Mouse (Mus musculus) neural tube, embryonic 15.5 days (tissue): ENCODE measurements around the gene Sh3bp4. TPM values are rescaled to one million over a fixed set of nuclear protein-coding genes. Genes with fewer than 3 reads are reported as not detected.

Source experiments
- ATAC-seq: fragments of 200-750 bp; cut with Nextera tagmentation; 2 replicates; pipeline ENCODE4 v1.8.0; 2017; ENCODE audit warnings: mild to moderate bottlenecking, moderate TSS enrichment, moderate library complexity; ENCODE audit not compliant: low FRiP score
- H3K27ac ChIP-seq: fragments of 300-500 bp; sonication (generic); replicated peaks from 2 replicates; pipeline ENCODE4 v1.5.1; 2015; ENCODE audit warnings: mild to moderate bottlenecking, inconsistent platforms
- H3K27me3 ChIP-seq: fragments of 300-500 bp; sonication (generic); replicated peaks from 2 replicates; pipeline ENCODE4 v1.6.1; 2015; ENCODE audit warnings: inconsistent platforms
- H3K36me3 ChIP-seq: fragments of 300-500 bp; sonication (generic); 2 replicates; pipeline ENCODE4 v1.6.1; 2015; ENCODE audit warnings: inconsistent platforms
- H3K4me1 ChIP-seq: fragments of 300-500 bp; sonication (generic); 2 replicates; pipeline ENCODE4 v1.6.1; 2015; ENCODE audit warnings: inconsistent platforms
- H3K4me2 ChIP-seq: fragments of 300-500 bp; sonication (generic); 2 replicates; pipeline ENCODE4 v1.6.1; 2015; ENCODE audit warnings: inconsistent platforms, mild to moderate bottlenecking, moderate library complexity
- H3K4me3 ChIP-seq: fragments of 300-500 bp; sonication (generic); replicated peaks from 2 replicates; pipeline ENCODE4 v1.5.1; 2015; ENCODE audit warnings: mild to moderate bottlenecking, inconsistent platforms
- H3K9ac ChIP-seq: fragments of 300-500 bp; sonication (generic); replicated peaks from 2 replicates; pipeline ENCODE4 v1.6.1; 2015; ENCODE audit warnings: mild to moderate bottlenecking, inconsistent platforms
- H3K9me3 ChIP-seq: fragments of 300-500 bp; sonication (generic); replicated peaks from 2 replicates; pipeline ENCODE4 v1.6.1; 2016; ENCODE audit warnings: inconsistent platforms
- WGBS: fragments of 180-500 bp; shearing (Covaris S2); methylation state at CpG from one replicate; pipeline ENCODE4 v1.1.7; 2015; ENCODE audit warnings: mixed read lengths; 5-methylcytosine and 5-hydroxymethylcytosine counted together
- polyA plus RNA-seq: library from polyadenylated mRNA; unstranded; fragments of >200 nt; fragmentation: Nextera tagmentation; extraction: Ambion mirVana; gene quantifications from 2 replicates; pipeline ENCODE4 v1.2.1, GENCODE M21; 2015

Sh3bp4 gene
- polyA plus RNA-seq, 1 experiment from 2014 or later = 14.2 TPM

DNA sequence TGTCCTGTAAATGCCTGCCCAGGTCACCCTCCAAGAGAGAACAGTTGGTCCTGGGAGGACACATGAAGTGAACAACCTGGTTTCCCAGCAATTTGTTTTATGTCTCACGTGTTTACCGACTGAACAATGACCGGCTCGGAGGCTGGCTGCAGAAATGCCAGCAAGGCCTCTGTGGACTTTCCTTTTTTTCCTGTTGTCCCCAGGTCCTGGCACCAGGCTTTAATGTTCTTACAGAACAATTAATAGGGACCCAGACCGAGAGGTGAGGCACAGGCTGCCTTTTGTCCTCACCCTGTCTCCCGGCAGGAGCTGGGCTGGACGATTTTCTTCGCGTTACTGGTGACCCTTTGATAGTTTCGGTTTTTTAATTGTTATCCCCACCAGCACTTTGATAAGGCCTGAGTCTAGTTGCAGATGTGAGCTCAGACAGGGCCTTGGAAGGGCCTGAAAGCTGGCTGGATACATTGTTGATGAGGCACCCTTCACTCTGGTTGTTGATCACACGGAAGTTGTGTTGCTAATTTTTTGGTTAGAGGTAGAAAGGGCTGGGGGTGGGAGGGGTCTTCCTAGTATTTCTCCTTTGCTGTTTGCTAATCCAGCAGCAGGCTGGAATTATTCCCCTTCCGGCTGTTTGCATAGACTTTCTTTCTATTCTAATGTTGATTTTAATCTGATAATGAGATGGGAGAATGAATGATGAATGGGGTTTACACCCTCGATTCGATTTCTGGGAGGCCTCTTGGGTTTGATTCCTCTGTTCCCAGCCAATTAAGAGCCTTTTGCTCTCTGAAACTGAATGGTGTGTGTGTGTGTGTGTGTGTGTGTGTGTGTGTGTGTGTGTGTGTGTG lies 2.2 kb downstream of the Sh3bp4 start:
- Histone ChIP-seq H3K9me3 (no peaks in the 10 kb centered on the region), H3K4me3 (peak overlapping the region; percentile 94), H3K27me3 (no peaks in the 10 kb centered on the region), H3K36me3 (no peaks in the 10 kb centered on the region), H3K9ac (peak overlapping the region; percentile 85), H3K4me2 (peak overlapping the region; percentile 82), H3K27ac (peak overlapping the region; percentile 87), H3K4me1 (peaks cover 54% of the 10 kb centered on the region)
- ATAC-seq = no peak
- 7% methylated on average over 14 of the region's 14 CpGs for WGBS

GRCm38 (mm10) chr1:89073291-89073846 lies 3.2 kb downstream of the Sh3bp4 start:
- Histone ChIP-seq H3K27ac (no peak overlapping the region), H3K4me3 (peak overlapping the region; percentile 94), H3K9ac (no peak overlapping the region), H3K4me1 (peaks cover 56% of the 10 kb centered on the region), H3K4me2 (peak overlapping the region; percentile 82), H3K27me3 (no peaks in the 10 kb centered on the region), H3K36me3 (no peaks in the 10 kb centered on the region), H3K9me3 (no peaks in the 10 kb centered on the region)
- no peak for ATAC-seq
- WGBS = 54% methylated on average over 5 of the region's 5 CpGs

DNA sequence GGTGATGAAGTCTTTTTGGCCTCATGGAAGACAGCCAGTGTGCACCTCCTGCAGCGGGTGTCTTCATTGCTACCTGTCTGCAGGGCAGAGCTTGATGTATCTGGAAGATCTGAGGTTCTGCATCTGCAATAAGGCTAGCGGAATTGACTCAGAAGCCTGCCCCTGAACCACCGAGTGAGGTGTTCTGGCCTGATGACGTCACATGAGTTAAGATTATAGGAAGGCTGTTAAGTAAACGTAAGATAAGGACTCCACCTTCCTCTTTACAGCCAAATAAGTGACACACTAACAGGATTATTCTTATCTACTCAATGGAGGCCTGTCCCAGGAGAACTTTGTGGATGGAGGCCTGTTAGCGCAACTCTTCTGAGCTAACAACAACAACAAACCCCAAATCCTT lies 4.5 kb downstream of the Sh3bp4 start:
- WGBS = 77% methylated on average over 6 of the region's 6 CpGs
- Histone ChIP-seq H3K27ac (no peak overlapping the region), H3K4me2 (no peak overlapping the region), H3K4me1 (peaks cover 47% of the 10 kb centered on the region), H3K27me3 (no peaks in the 10 kb centered on the region), H3K4me3 (no peak overlapping the region), H3K9me3 (no peaks in the 10 kb centered on the region), H3K9ac (no peak overlapping the region), H3K36me3 (no peaks in the 10 kb centered on the region)
- no peak for ATAC-seq

GRCm38 (mm10) chr1:89075120-89075519 lies 4.9 kb downstream of the Sh3bp4 start:
- 71% methylated on average over 8 of the region's 8 CpGs for WGBS

DNA sequence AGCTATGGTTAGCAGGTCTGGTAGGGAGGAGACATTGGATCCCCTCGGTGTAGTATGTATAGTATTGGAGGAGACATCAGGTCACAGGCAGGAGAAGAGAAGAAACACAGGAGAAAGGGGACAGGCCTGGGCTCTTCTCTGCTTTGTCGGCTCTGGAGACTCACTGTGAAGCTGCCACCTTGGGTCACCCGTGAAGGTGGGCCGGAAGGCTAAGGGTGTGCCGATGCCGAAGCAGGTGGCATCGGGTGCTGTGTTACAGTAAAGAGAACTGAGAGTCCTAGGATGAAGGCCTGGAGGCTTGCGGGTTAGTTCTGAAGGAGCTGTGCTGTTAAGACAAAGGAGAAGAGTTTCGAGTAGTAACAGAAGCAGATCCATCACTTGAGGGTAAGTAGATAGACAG lies 6.6 kb downstream of the Sh3bp4 start:
- Histone ChIP-seq H3K9ac (no peak overlapping the region), H3K27me3 (no peaks in the 10 kb centered on the region), H3K9me3 (no peaks in the 10 kb centered on the region), H3K4me1 (peaks cover 58% of the 10 kb centered on the region), H3K4me3 (no peak overlapping the region), H3K4me2 (no peak overlapping the region), H3K27ac (no peak overlapping the region), H3K36me3 (no peaks in the 10 kb centered on the region)
- 82% methylated on average over 9 of the region's 9 CpGs for WGBS
- no peak for ATAC-seq

More at GRCm38 (mm10) chr1:89075120-89075519, 4.9 kb downstream of the Sh3bp4 start:
- Histone ChIP-seq H3K27ac (no peak overlapping the region), H3K9ac (no peak overlapping the region), H3K4me1 (peaks cover 47% of the 10 kb centered on the region), H3K27me3 (no peaks in the 10 kb centered on the region), H3K9me3 (no peaks in the 10 kb centered on the region), H3K36me3 (no peaks in the 10 kb centered on the region), H3K4me2 (no peak overlapping the region), H3K4me3 (no peak overlapping the region)
- ATAC-seq = no peak

DNA sequence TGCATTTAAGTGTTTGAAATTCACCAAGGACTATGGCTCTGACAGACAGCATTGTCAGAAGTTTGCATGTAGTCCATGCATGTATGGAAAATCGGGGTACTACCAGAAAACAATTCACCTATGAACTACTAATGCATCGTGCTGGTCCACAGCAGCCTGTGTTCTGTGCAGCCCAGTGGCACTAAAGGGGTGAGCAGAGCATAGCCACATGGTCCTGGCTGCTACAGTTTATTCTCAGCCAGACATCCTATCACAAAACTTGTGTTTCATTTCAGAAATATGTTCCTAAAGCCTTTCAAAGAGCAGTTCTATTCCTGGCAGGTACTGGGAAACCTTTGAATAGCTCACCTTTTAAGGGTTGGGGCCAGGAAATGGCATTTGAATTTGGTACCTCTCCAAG lies 8.0 kb downstream of the Sh3bp4 start:
- no peak overlapping the region for H3K4me2 ChIP-seq
- no peak overlapping the region for H3K27ac ChIP-seq
- ATAC-seq = no peak
- no peaks in the 10 kb centered on the region for H3K36me3 ChIP-seq
- no peak overlapping the region for H3K4me3 ChIP-seq
- no peaks in the 10 kb centered on the region for H3K27me3 ChIP-seq
- H3K9me3 ChIP-seq = no peaks in the 10 kb centered on the region
- H3K9ac ChIP-seq = no peak overlapping the region
- 67% methylated on average over 2 of the region's 2 CpGs for WGBS
- H3K4me1 ChIP-seq = peaks cover 58% of the 10 kb centered on the region

DNA sequence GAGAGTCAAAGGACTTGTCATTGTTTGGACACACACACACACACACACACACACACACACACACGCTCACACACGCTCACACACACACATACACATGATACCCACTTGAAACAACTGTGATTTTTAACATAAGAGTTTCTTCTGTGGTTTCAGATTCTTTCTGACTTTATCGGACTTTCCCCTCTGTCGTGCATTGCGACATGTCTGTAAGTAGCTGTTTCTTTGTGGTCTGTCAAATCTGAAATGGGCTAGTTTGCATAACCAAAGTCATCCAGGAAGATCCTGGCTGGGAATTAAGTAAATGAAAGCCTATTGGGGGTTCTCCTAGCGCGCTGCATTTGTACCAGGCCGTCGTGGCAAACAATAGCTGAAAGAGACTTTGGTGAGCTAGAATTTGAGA lies 8.5 kb downstream of the Sh3bp4 start:
- WGBS = 43% methylated on average over 9 of the region's 9 CpGs
- H3K27ac ChIP-seq = no peak overlapping the region
- H3K36me3 ChIP-seq = no peaks in the 10 kb centered on the region
- H3K9ac ChIP-seq = no peak overlapping the region
- no peak for ATAC-seq
- H3K4me3 ChIP-seq = no peak overlapping the region
- H3K4me1 ChIP-seq = peaks cover 54% of the 10 kb centered on the region
- no peaks in the 10 kb centered on the region for H3K9me3 ChIP-seq
- H3K27me3 ChIP-seq = no peaks in the 10 kb centered on the region
- H3K4me2 ChIP-seq = no peak overlapping the region

GRCm38 (mm10) chr1:89079239-89079638 lies 9.0 kb downstream of the Sh3bp4 start:
- Histone ChIP-seq H3K9me3 (no peaks in the 10 kb centered on the region), H3K4me1 (peaks cover 50% of the 10 kb centered on the region), H3K27ac (no peak overlapping the region), H3K27me3 (no peaks in the 10 kb centered on the region), H3K4me3 (no peak overlapping the region), H3K4me2 (no peak overlapping the region), H3K36me3 (no peaks in the 10 kb centered on the region), H3K9ac (no peak overlapping the region)
- no peak for ATAC-seq
- WGBS = 70% methylated on average over 2 of the region's 2 CpGs

DNA sequence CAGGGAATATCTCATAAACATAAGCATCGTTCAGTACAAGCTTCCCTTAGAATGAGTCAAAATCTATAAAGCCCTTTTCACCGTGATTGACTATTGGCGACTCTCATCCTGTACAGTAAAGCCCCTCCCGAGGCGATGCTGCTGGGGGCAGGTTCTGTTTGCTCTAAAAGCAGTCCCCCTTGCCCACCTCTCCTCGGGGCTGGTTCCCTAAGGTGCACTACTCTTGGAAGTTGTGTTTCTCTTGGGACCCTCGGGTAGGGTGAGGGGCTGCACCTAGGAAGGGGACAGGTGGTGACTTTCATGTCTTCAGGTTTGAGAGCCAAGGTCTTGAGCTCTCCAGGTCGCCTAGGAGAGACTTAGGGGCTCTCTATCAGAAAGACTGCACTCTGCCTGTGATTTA lies 10.2 kb downstream of the Sh3bp4 start:
- H3K9ac ChIP-seq = no peak overlapping the region
- no peaks in the 10 kb centered on the region for H3K9me3 ChIP-seq
- no peaks in the 10 kb centered on the region for H3K27me3 ChIP-seq
- ATAC-seq = no peak
- H3K4me2 ChIP-seq = no peak overlapping the region
- WGBS = 74% methylated on average over 8 of the region's 8 CpGs
- no peaks in the 10 kb centered on the region for H3K36me3 ChIP-seq
- H3K4me1 ChIP-seq = peaks cover 47% of the 10 kb centered on the region
- no peak overlapping the region for H3K4me3 ChIP-seq
- no peak overlapping the region for H3K27ac ChIP-seq

DNA sequence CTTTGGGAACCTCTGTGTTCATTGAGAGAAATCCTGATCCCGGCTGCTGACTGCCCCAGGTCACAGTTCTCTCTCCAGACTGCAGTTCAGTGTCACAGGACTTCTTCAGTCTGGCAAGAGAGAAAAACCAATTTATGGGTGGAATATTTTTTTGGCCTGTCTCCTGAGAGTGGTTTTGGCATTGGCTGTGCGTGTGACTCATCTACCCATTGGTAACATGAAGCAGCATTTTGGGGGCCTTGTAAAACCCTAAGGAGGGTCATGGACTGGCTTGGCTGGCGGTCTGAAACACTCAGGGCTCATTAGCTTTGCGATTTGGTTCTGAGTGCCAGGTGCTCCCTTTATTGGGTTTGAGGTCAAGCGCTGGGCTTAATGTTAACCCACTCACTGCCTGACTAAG lies 10.6 kb downstream of the Sh3bp4 start:
- no peak overlapping the region for H3K27ac ChIP-seq
- 39% methylated on average over 5 of the region's 5 CpGs for WGBS
- H3K4me2 ChIP-seq = no peak overlapping the region
- H3K9me3 ChIP-seq = no peaks in the 10 kb centered on the region
- no peak overlapping the region for H3K4me3 ChIP-seq
- H3K36me3 ChIP-seq = no peaks in the 10 kb centered on the region
- H3K9ac ChIP-seq = no peak overlapping the region
- no peaks in the 10 kb centered on the region for H3K27me3 ChIP-seq
- no peak for ATAC-seq
- peaks cover 47% of the 10 kb centered on the region for H3K4me1 ChIP-seq

DNA sequence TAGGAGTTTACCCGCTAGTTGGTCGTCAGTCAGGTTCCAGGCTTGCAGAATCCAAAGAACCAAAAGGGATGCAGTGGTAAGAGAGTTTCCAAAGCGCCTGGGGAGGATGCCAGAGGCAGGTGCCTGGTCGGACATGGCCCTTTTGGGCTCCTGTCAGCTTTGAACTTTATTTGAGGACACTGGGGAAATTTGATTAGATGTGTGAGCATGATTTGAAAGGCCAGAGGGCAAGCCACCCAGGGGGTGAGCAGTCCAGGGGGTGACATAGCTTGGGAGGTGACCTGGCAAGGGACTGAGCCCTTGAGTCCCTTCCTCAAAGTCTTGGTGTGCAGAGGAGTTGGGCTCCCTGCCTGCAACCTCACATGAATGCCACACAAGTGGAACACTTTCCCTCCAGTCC lies 11.2 kb downstream of the Sh3bp4 start:
- Histone ChIP-seq H3K4me3 (no peak overlapping the region), H3K27me3 (no peaks in the 10 kb centered on the region), H3K9me3 (no peaks in the 10 kb centered on the region), H3K4me2 (no peak overlapping the region), H3K36me3 (no peaks in the 10 kb centered on the region), H3K9ac (no peak overlapping the region), H3K4me1 (peaks cover 48% of the 10 kb centered on the region), H3K27ac (no peak overlapping the region)
- ATAC-seq = no peak
- WGBS = 80% methylated on average over 4 of the region's 4 CpGs

DNA sequence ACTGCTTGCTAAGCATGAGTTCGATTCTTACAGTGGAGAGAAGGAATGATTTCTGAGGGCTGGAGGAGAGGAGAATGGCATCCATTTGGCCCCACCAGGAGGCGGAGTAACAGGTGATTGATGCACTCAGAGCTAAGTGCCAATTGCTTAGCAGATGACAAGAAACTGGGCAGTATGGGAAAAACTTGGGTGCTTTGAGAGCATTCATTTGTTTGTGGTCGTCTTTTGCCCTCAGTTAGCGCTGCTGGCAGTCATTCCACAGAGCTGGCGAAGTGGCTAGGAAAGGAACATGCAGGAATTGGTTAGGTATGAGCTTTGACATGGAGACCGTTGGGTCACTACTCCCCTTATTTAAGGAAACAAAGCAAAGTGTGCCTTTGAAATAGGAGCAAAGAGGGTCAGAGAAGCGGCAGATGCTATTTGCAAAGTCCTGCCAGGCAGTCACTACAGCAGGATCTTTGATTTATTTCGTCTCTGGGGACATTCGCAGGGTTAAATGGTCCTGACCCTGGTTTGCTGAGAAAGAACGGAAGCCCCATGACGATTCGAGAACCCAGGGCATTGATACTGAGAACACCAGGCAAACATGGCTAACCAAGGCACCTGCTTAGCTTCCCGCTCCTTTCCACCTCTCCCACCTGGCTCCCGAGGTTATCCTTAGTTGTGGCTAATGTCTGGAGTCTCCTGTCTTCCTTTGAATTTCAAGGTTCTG lies 12.1 kb downstream of the Sh3bp4 start:
- H3K27ac ChIP-seq = no peak overlapping the region; the same call in 1 of the 2 replicates
- no peak for ATAC-seq
- whole genome bisulfite sequencing = 26% methylated on average over 14 of the region's 14 CpGs

More for the DNA sequence above, 12.1 kb downstream of the Sh3bp4 start:
- Histone ChIP-seq H3K4me1 (peaks cover 49% of the 10 kb centered on the region), H3K27me3 (no peaks in the 10 kb centered on the region), H3K9me3 (no peaks in the 10 kb centered on the region), H3K9ac (no peak overlapping the region), H3K4me3 (no peak overlapping the region), H3K4me2 (no peak overlapping the region), H3K36me3 (no peaks in the 10 kb centered on the region)
